Mouse (Mus musculus): Measurements from ENCODE around the gene Mast4.

- no peak for TF ChIP-seq CTCF (IDR thresholded peaks at IDR 0.05; ENCODE audit: borderline replicate concordance, insufficient read depth, low read length)
- TF ChIP-seq POLR2A (IDR thresholded peaks at IDR 0.05; ENCODE audit: low read depth, low read length): no peak
These were observed 589.1 kb downstream of the Mast4 start for GRCm38 (mm10) chr13:102745270-102745600.
